Mouse (Mus musculus) ES-Bruce4 (cell line): ENCODE measurements around the gene Tomm40. TPM values are rescaled to one million over a fixed set of nuclear protein-coding genes. Genes with fewer than 3 reads are reported as not detected.

Source experiments
- H3K27ac ChIP-seq: 2 replicates; pipeline ENCODE4 v1.5.1; 2012; ENCODE audit warnings: low read length, inconsistent platforms; ENCODE audit not compliant: insufficient read depth
- H3K27me3 ChIP-seq: 2 replicates; pipeline ENCODE4 v1.6.1; 2012; ENCODE audit warnings: mild to moderate bottlenecking, low read length, inconsistent platforms; ENCODE audit not compliant: control insufficient read depth, poor library complexity, insufficient read depth, severe bottlenecking
- H3K36me3 ChIP-seq: 2 replicates; pipeline ENCODE4 v1.6.1; 2012; ENCODE audit warnings: inconsistent platforms, mild to moderate bottlenecking, low read length, moderate library complexity; ENCODE audit not compliant: control insufficient read depth, poor library complexity, insufficient read depth, severe bottlenecking
- H3K4me1 ChIP-seq: one replicate; pipeline ENCODE4 v1.8.1; 2011; ENCODE audit warnings: low read length; ENCODE audit not compliant: control insufficient read depth, insufficient read depth
- H3K4me3 ChIP-seq: 2 replicates; pipeline ENCODE4 v1.5.1; 2011; ENCODE audit warnings: low read depth, mild to moderate bottlenecking, low read length
- H3K9ac ChIP-seq: 2 replicates; pipeline ENCODE4 v1.6.1; 2012; ENCODE audit warnings: low read depth, mild to moderate bottlenecking, inconsistent platforms; ENCODE audit not compliant: poor library complexity, severe bottlenecking
- H3K9me3 ChIP-seq: replicated peaks from 2 replicates; pipeline ENCODE4 v1.6.1; 2012; ENCODE audit warnings: mild to moderate bottlenecking, low read length, inconsistent platforms; ENCODE audit not compliant: control insufficient read depth, poor library complexity, insufficient read depth, severe bottlenecking
- CTCF ChIP-seq: IDR thresholded peaks from one replicate; pipeline ENCODE4 v1.8.1; 2011; ENCODE audit warnings: low read depth, low read length
- EP300 ChIP-seq: IDR thresholded peaks from 2 replicates; pipeline ENCODE4 v1.6.1; 2011; ENCODE audit warnings: low read depth, low read length; ENCODE audit not compliant: insufficient read depth
- POLR2A ChIP-seq: IDR thresholded peaks from one replicate; pipeline ENCODE4 v1.8.1; 2011; ENCODE audit warnings: low read length; ENCODE audit not compliant: insufficient read depth
- polyA plus RNA-seq: library from polyadenylated mRNA; stranded (reverse); fragments of >200 nt; gene quantifications from 2 replicates; pipeline ENCODE4 v1.2.4, GENCODE M21; 2011; ENCODE audit warnings: low read depth; ENCODE audit not compliant: missing spikeins, insufficient read depth, insufficient read length

The Tomm40 gene
- polyA plus RNA-seq, 1 experiment = 68.2 TPM

DNA sequence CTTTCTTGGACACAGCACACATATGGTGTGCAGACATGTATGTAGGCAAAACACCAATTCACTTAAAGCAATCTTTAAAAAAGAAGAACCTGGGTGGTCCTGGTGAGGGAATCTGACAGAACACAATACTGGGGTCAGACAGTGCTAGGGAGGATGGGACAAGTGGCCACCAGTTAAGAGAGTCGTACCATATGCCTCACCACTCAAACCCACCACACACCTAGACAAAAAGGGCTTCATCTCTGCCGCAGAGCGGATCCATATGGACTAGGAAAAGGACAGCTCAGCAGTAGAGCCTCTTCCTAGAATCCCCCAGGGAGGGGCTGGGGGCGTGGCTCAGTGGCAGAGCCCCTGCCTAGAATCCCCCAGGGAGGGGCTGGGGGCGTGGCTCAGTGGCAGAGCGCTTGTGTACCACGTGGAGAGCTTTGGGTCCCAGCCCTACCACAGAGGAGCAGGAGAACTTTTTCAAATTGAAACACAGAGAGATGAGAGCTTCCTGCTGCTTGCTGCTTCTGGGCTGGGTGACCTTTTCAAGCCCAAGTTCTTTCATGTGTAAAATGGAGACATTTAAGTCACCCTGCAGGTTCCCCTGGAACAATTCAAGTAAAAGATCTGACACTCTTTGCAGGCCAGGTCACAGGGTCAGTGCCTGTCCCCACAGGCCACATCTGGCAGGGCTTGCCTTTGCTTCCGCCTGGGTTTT lies 26.2 kb upstream of the Tomm40 start:
- peaks cover 18% of the 10 kb centered on the region for H3K4me1 ChIP-seq
- no peak overlapping the region for H3K9ac ChIP-seq
- no peaks in the 10 kb centered on the region for H3K27me3 ChIP-seq
- peak overlapping the region; percentile 48; the same call in 1 of the 2 replicates for H3K4me3 ChIP-seq
- peaks cover 38% of the 10 kb centered on the region for H3K36me3 ChIP-seq
- H3K9me3 ChIP-seq = no peaks in the 10 kb centered on the region
- H3K27ac ChIP-seq = peak overlapping the region; percentile 98
- TF ChIP-seq POLR2A (no peak), EP300 (peak; percentile 99)

- H3K4me1 ChIP-seq = peaks cover 14% of the 10 kb centered on the region
- H3K9me3 ChIP-seq = 0 out of 2 replicates have a peak, but pooled peaks cover 4% of the 10 kb centered on the region
- H3K9ac ChIP-seq = no peak overlapping the region
- H3K27me3 ChIP-seq = no peaks in the 10 kb centered on the region
- H3K4me3 ChIP-seq = no peak overlapping the region
- no peak overlapping the region for H3K27ac ChIP-seq
- peak; percentile 47 for TF ChIP-seq CTCF
- no peak for TF ChIP-seq EP300
- peaks cover 41% of the 10 kb centered on the region for H3K36me3 ChIP-seq
These were observed 25.0 kb upstream of the Tomm40 start for GRCm38 (mm10) chr7:19740269-19740668.

- H3K4me3 ChIP-seq = no peak overlapping the region
- H3K36me3 ChIP-seq = peaks cover 40% of the 10 kb centered on the region
- H3K27me3 ChIP-seq = no peaks in the 10 kb centered on the region
- H3K9ac ChIP-seq = no peak overlapping the region
- H3K4me1 ChIP-seq = peaks cover 7% of the 10 kb centered on the region
- TF ChIP-seq CTCF (peak; percentile 37), EP300 (no peak), POLR2A (no peak)
- H3K27ac ChIP-seq = no peak overlapping the region
- 0 out of 2 replicates have a peak, but pooled peaks cover 4% of the 10 kb centered on the region for H3K9me3 ChIP-seq
These were observed 23.5 kb upstream of the Tomm40 start for GRCm38 (mm10) chr7:19738771-19739170.

- H3K9me3 ChIP-seq = 0 out of 2 replicates have a peak, but pooled peaks cover 4% of the 10 kb centered on the region
- H3K27me3 ChIP-seq = no peaks in the 10 kb centered on the region
- no peak overlapping the region for H3K4me3 ChIP-seq
- H3K4me1 ChIP-seq = peaks cover 2% of the 10 kb centered on the region
- peaks cover 50% of the 10 kb centered on the region for H3K36me3 ChIP-seq
- H3K27ac ChIP-seq = no peak overlapping the region
- no peak overlapping the region for H3K9ac ChIP-seq
- no peak for TF ChIP-seq CTCF
- TF ChIP-seq EP300 = no peak
- TF ChIP-seq POLR2A = no peak
These were observed 21.3 kb upstream of the Tomm40 start for GRCm38 (mm10) chr7:19736389-19737057.

DNA sequence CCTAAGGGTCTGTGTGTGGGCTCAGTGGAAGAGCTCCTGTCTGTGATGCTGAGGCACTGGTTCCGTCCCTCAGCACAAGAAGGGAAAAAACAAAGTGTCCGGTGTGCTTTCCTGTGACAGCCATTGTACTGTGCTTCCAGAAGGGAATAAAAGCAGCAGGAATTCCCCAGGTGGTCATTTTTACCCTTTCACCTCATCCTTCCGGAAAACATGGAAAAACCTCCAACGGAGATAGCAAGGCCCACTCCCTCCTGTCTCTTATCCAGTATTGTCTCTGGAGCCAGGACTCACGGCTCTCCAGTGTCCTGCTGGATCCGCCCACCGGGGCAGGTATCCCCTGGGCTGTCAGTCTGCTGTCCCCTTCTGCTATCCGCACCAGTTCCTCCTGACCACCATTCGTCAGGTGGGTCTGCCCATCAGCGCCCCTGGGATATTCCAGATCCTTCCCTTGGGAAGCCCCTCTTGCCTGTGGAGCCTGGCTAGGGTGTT lies 19.0 kb upstream of the Tomm40 start:
- 0 out of 2 replicates have a peak, but pooled peaks cover 4% of the 10 kb centered on the region for H3K9me3 ChIP-seq
- no peak for TF ChIP-seq EP300
- TF ChIP-seq POLR2A = no peak
- no peak for TF ChIP-seq CTCF
- H3K36me3 ChIP-seq = peaks cover 68% of the 10 kb centered on the region
- no peaks in the 10 kb centered on the region for H3K4me1 ChIP-seq
- H3K9ac ChIP-seq = no peak overlapping the region
- H3K27me3 ChIP-seq = no peaks in the 10 kb centered on the region
- H3K4me3 ChIP-seq = no peak overlapping the region
- no peak overlapping the region for H3K27ac ChIP-seq

DNA sequence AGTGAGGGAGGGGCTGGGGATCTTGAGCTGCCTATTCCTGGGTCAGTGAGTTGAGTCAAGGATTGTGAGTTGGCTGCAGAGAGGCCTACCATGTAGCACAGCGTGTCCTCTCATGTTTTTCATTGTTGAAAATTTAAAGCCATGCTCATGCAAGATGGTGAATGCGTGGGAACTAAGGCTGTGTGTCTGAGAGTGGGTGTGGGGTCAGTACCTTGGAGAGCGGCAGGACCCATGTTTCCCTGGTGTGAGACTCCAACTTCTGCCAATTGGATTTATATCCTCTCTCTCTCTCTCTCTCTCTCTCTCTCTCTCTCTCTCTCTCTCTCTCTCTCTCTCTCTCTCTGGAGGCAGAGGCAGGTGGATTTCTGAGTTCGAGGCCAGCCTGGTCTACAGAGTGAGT lies 11.3 kb upstream of the Tomm40 start:
- Histone ChIP-seq H3K27ac (no peak overlapping the region), H3K9me3 (no peaks in the 10 kb centered on the region), H3K9ac (no peak overlapping the region), H3K36me3 (peaks cover 62% of the 10 kb centered on the region), H3K4me1 (no peaks in the 10 kb centered on the region), H3K27me3 (no peaks in the 10 kb centered on the region), H3K4me3 (no peak overlapping the region)
- TF ChIP-seq EP300 (no peak), POLR2A (no peak), CTCF (no peak)
